In the genomic region with DNA sequence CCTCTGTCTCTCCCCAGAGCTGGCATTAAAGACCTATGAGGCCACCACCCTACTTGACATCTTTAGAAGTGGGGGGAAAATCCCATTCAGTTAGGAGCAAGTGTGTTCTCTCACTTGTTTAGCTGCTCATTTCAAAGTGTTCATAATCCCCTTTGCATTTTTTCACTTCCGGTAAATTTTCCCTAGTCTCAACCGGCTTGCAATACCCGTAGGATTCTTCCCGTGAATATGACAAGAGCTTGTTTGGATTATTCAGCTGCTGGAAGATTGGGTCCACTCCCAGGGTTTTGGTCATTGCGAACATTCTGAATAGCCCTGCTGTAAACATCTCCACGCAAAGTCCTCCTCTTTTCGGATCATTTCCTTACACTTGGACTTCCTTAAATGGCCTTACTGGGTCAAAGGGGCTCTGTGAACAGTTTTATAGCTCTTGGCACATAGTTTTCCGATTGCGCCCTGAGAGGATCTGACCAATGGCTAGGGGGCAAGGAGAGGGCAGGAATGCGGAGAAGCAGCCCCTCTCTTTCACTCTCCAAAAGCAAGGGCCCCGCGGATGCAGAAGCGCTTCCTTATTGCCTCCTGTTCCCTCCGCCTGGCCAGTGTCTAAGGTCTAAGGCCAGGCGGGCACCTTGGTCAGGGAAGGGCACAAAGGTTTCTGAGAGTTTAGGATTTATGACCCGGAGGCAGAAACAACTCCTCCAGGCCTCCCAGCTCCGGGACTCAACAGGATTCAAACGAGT, we compare ENCODE assay signal across 8 mouse cellular contexts. TPM values are rescaled to one million over a fixed set of nuclear protein-coding genes. Genes with fewer than 3 reads are reported as not detected.
DNase-seq lines count a peak whose midpoint lies in the region; ATAC-seq lines count a peak whose summit lies in the region.

No protein-coding gene starts in this region.

- 4% methylated on average over 18 of the region's 18 CpGs for WGBS in forebrain, embryonic 11.5 days
- 2% methylated on average over 18 of the region's 18 CpGs for WGBS in limb, embryonic 11.5 days
- WGBS in midbrain, embryonic 15.5 days: 5% methylated on average over 18 of the region's 18 CpGs

- H3K4me3 ChIP-seq in forebrain, embryonic 11.5 days (ENCODE audit: low read depth, low read length): peak overlapping the region; percentile 92
- peak overlapping the region; percentile 89 for H3K4me3 ChIP-seq in limb, embryonic 11.5 days (ENCODE audit: low read depth, low read length)
- peak overlapping the region; percentile 72 for H3K4me3 ChIP-seq in midbrain, embryonic 15.5 days

- peak overlapping the region; percentile 81 for H3K4me2 ChIP-seq in forebrain, embryonic 11.5 days (ENCODE audit: low read depth, low read length, severe bottlenecking)
- peak overlapping the region; percentile 79 for H3K4me2 ChIP-seq in limb, embryonic 11.5 days (ENCODE audit: low read depth, severe bottlenecking)
- peak overlapping the region; percentile 88 for H3K4me2 ChIP-seq in midbrain, embryonic 15.5 days

- peak overlapping the region; percentile 88 for H3K9ac ChIP-seq in forebrain, embryonic 11.5 days (ENCODE audit: low read length)
- H3K9ac ChIP-seq in limb, embryonic 11.5 days (ENCODE audit: low read length): peak overlapping the region; percentile 91
- H3K9ac ChIP-seq in midbrain, embryonic 15.5 days: peak overlapping the region; percentile 79

- no peaks in the 10 kb centered on the region for H3K27me3 ChIP-seq in forebrain, embryonic 11.5 days (ENCODE audit: control insufficient read depth, insufficient read depth, low read length)
- H3K27me3 ChIP-seq in limb, embryonic 11.5 days (ENCODE audit: control insufficient read depth, insufficient read depth, low read length): no peaks in the 10 kb centered on the region
- H3K27me3 ChIP-seq in midbrain, embryonic 15.5 days (replicated peaks): no peaks in the 10 kb centered on the region

- DNase-seq in 3T3-L1 (ENCODE audit: low read depth, low spot score) (peak; percentile 80), A20 (ENCODE audit: low read depth, low spot score) (peak; percentile 78)
- no peak for DNase-seq in forebrain, embryonic 11.5 days (ENCODE audit: low spot score)
- no peak for DNase-seq in limb, embryonic 11.5 days (ENCODE audit: low spot score)
- DNase-seq in left cerebral cortex, adult 9 months (ENCODE audit: low spot score in 2 of 2): no peak
- no peak for DNase-seq in embryo, embryonic 11 days
- no peak for DNase-seq in adrenal gland, adult 8-10 months

- no peak for ATAC-seq in forebrain, embryonic 11.5 days (replicated peaks; ENCODE audit: low FRiP score)
- no peak for ATAC-seq in limb, embryonic 11.5 days (ENCODE audit: insufficient number of reproducible peaks, low FRiP score, low TSS enrichment, low read depth)
- no peak for ATAC-seq in midbrain, embryonic 15.5 days (replicated peaks)

- no peaks in the 10 kb centered on the region for H3K9me3 ChIP-seq in forebrain, embryonic 11.5 days (ENCODE audit: control insufficient read depth, low read length)
- H3K9me3 ChIP-seq in limb, embryonic 11.5 days (ENCODE audit: control insufficient read depth, low read length): no peaks in the 10 kb centered on the region
- H3K9me3 ChIP-seq in midbrain, embryonic 15.5 days: no peaks in the 10 kb centered on the region

- H3K4me1 ChIP-seq in forebrain, embryonic 11.5 days (replicated peaks; ENCODE audit: control insufficient read depth, insufficient read depth, low read length): peaks cover 6% of the 10 kb centered on the region
- H3K4me1 ChIP-seq in limb, embryonic 11.5 days (ENCODE audit: control insufficient read depth, insufficient read depth, low read length): peaks cover 15% of the 10 kb centered on the region
- H3K4me1 ChIP-seq in midbrain, embryonic 15.5 days: peaks cover 30% of the 10 kb centered on the region

- H3K36me3 ChIP-seq in forebrain, embryonic 11.5 days (ENCODE audit: control insufficient read depth, insufficient read depth, low read length): no peaks in the 10 kb centered on the region
- no peaks in the 10 kb centered on the region for H3K36me3 ChIP-seq in limb, embryonic 11.5 days (ENCODE audit: control insufficient read depth, insufficient read depth, low read length)
- H3K36me3 ChIP-seq in midbrain, embryonic 15.5 days (replicated peaks): no peaks in the 10 kb centered on the region

- peak overlapping the region; percentile 84 for H3K27ac ChIP-seq in forebrain, embryonic 11.5 days (ENCODE audit: low read depth, low read length)
- peak overlapping the region; percentile 96 for H3K27ac ChIP-seq in limb, embryonic 11.5 days (replicated peaks; ENCODE audit: low read depth, low read length)
- peak overlapping the region; percentile 95 for H3K27ac ChIP-seq in midbrain, embryonic 15.5 days

RNA-seq across cellular contexts. Expression of a gene that starts 0.9 kb away (rescaled TPM):
- polyA plus RNA-seq in forebrain, embryonic 11.5 days (2014; fragmentation: Nextera tagmentation; extraction: Ambion mirVana): 15.8 and 17.9 TPM in 2 replicates
- polyA plus RNA-seq in limb, embryonic 11.5 days (2014; fragmentation: Nextera tagmentation; extraction: Ambion mirVana): 12.6 and 12.8 TPM in 2 replicates
- polyA plus RNA-seq in midbrain, embryonic 15.5 days (2015; fragmentation: Nextera tagmentation; extraction: Ambion mirVana): 14.9 and 15.6 TPM in 2 replicates
- 100 to 1,000 TPM in 2 of 4 experiments, 10 to 100 TPM in 2; 75.8 to 109 (median 89.6) TPM for total RNA-seq in adrenal gland, adult 8-10 months (2022)

Comparison
In these comparisons a context has a peak if more than half of its experiments do, and no peak if none do; other contexts are left out.
1. DNase-seq: peak in 3T3-L1 (single experiment) and A20 (single experiment); none in forebrain, embryonic 11.5 days (single experiment), limb, embryonic 11.5 days (single experiment), left cerebral cortex, adult 9 months (0 of 2), embryo, embryonic 11 days (single experiment) and adrenal gland, adult 8-10 months (single experiment).
2. Peak in every context shown above with its lines, with median percentiles within 50 percentile points of each other: H3K27ac ChIP-seq, H3K4me2 ChIP-seq, H3K4me3 ChIP-seq and H3K9ac ChIP-seq.